29 mouse cellular contexts compared by ENCODE assay signal in genomic region chr8:118410341-118410970, GRCm38 (mm10).
DNase-seq lines count a peak whose midpoint lies in the region; ATAC-seq and TF ChIP-seq lines count a peak whose summit lies in the region.
"Had no signal": no experiment of that assay in that cellular context is flagged by ENCODE, and none has a peak within 500 bp of the region (broad histone marks: within the 10 kb centered on the region; RNA-seq: fewer than 3 reads in every experiment).

No protein-coding gene starts in this region.

- in situ Hi-C loops in Patski (cut with MboI; ENCODE audit: low pct_unique_long_range_greater_than_20kb): no loop called here

- H3K27me3 ChIP-seq in kidney, embryonic 14.5 days (ENCODE audit: control insufficient read depth, insufficient read depth, low read length): no peaks in the 10 kb centered on the region
- no peaks in the 10 kb centered on the region for H3K27me3 ChIP-seq in Patski
- H3K27me3 ChIP-seq: embryonic facial prominence, embryonic 12.5 days; hindbrain, embryonic 15.5 days; midbrain, embryonic 13.5 days had no signal

- no peak overlapping the region for H3K27ac ChIP-seq in kidney, embryonic 14.5 days (ENCODE audit: low read depth, low read length)
- H3K27ac ChIP-seq: embryonic facial prominence, embryonic 12.5 days; heart, embryonic 10.5 days; hindbrain, embryonic 15.5 days; liver, embryonic 14.5 days; macrophage; midbrain, embryonic 13.5 days; stomach, postnatal 0 days had no signal

- no peak for TF ChIP-seq CTCF in Patski (IDR thresholded peaks at IDR 0.05)

- no peak for ATAC-seq in kidney, embryonic 14.5 days (ENCODE audit: low FRiP score, low TSS enrichment)
- ATAC-seq in Patski: peak; percentile 32
- ATAC-seq: activated CD4-positive, CD25-positive, alpha-beta regulatory T cell, adult 4 months; forebrain, embryonic 14.5 days; midbrain, embryonic 13.5 days had no signal

- WGBS in kidney, embryonic 14.5 days: 72% methylated on average over 4 of the region's 4 CpGs

- POLR2A ChIA-PET in Patski (lab: Charles Lee): interaction anchor here (0.7 kb wide), 1 partner anchor 16 kb away, joined by 3 read pairs; no protein-coding TSS in a partner anchor

- H3K4me1 ChIP-seq in kidney, embryonic 14.5 days (ENCODE audit: control insufficient read depth, insufficient read depth, low read length): no peaks in the 10 kb centered on the region
- H3K4me1 ChIP-seq: embryonic facial prominence, embryonic 12.5 days; heart, embryonic 10.5 days; midbrain, embryonic 13.5 days had no signal

- DNase-seq in kidney, adult 18-20 months: peak; percentile 13
- DNase-seq in Patski (ENCODE audit: low read depth, low spot score) (no peak), adipocyte (ENCODE audit: low spot score) (peak; percentile 64)
- DNase-seq in kidney, postnatal 14 days: peak; percentile 3
- no peak for DNase-seq in thymus, postnatal 10 days (ENCODE audit: low spot score in 2 of 2)
- DNase-seq: adrenal gland, adult 8-10 months; B cell, adult 2 months; cerebellum, adult 9-10 months; cerebellum, postnatal 36 days; embryo, embryonic 11 days; gastrocnemius, postnatal 14 days; heart, postnatal 36 days; liver; lung, adult 2 months; lung, postnatal 10 days; right cerebral cortex, adult 18-20 months; spleen, adult 18-20 months; thymus, adult 2 months; thymus, postnatal 4 days had no signal

- CTCF ChIA-PET in Patski (lab: Charles Lee): interaction anchor here (0.6 to 1.9 kb wide), 3 partner anchors 10 to 653 kb away, joined by 3 to 5 read pairs (median 5); no protein-coding TSS in a partner anchor

- H3K36me3 ChIP-seq in kidney, embryonic 14.5 days (ENCODE audit: control insufficient read depth, insufficient read depth, low read length): no peaks in the 10 kb centered on the region
- H3K36me3 ChIP-seq: embryonic facial prominence, embryonic 12.5 days; heart, embryonic 10.5 days; hindbrain, embryonic 15.5 days; midbrain, embryonic 13.5 days had no signal

- no peak overlapping the region for H3K4me3 ChIP-seq in kidney, embryonic 14.5 days (ENCODE audit: low read length)
- H3K4me3 ChIP-seq: embryonic facial prominence, embryonic 12.5 days; heart, embryonic 10.5 days; hindbrain, embryonic 15.5 days; midbrain, embryonic 13.5 days had no signal

- H3K9me3 ChIP-seq in kidney, embryonic 14.5 days (ENCODE audit: control insufficient read depth, low read length): peaks cover 7% of the 10 kb centered on the region; the same call in 1 of the 2 replicates
- H3K9me3 ChIP-seq: embryonic facial prominence, embryonic 12.5 days; heart, embryonic 10.5 days; hindbrain, embryonic 15.5 days; midbrain, embryonic 13.5 days had no signal

- no peak overlapping the region for H3K9ac ChIP-seq in kidney, embryonic 14.5 days (ENCODE audit: low read depth, low read length)
- H3K9ac ChIP-seq: embryonic facial prominence, embryonic 12.5 days; hindbrain, embryonic 15.5 days; liver, embryonic 14.5 days; midbrain, embryonic 13.5 days had no signal

- H3K4me2 ChIP-seq in kidney, embryonic 14.5 days (replicated peaks; ENCODE audit: low read depth, low read length): no peak overlapping the region
- H3K4me2 ChIP-seq: embryonic facial prominence, embryonic 12.5 days; hindbrain, embryonic 15.5 days; midbrain, embryonic 13.5 days had no signal

Comparison
In these comparisons a context has a peak if more than half of its experiments do, and no peak if none do; other contexts are left out.
1. DNase-seq: peak in kidney, adult 18-20 months (single experiment), adipocyte (single experiment) and kidney, postnatal 14 days (single experiment); none in Patski (single experiment) and thymus, postnatal 10 days (0 of 2).